Mouse (Mus musculus) macrophage (primary cell): Measurements from ENCODE around the gene Opa3. TPM values are rescaled to one million over a fixed set of nuclear protein-coding genes. Genes with fewer than 3 reads are reported as not detected.

Experiments used
- H3K27ac ChIP-seq: fragments of 350-480 bp; formaldehyde crosslinking; 2 replicates; pipeline ENCODE4 v1.9.0; 2021
- H3K36me3 ChIP-seq: fragments of 350-480 bp; formaldehyde crosslinking; 2 replicates; pipeline ENCODE4 v1.9.0; 2021; ENCODE audit errors: inconsistent target
- H3K4me3 ChIP-seq: fragments of 350-480 bp; formaldehyde crosslinking; 2 replicates; pipeline ENCODE4 v1.9.0; 2021; ENCODE audit errors: inconsistent target
- H3K79me2 ChIP-seq: fragments of 350-480 bp; formaldehyde crosslinking; 2 replicates; pipeline ENCODE4 v1.9.0; 2021; ENCODE audit errors: inconsistent target
- WGBS: methylation state at CpG from one replicate; pipeline ENCODE4 v1.1.7; 2026; ENCODE audit warnings: inconsistent platforms; ENCODE audit not compliant: missing documents; 5-methylcytosine and 5-hydroxymethylcytosine counted together
- polyA plus RNA-seq: library from polyadenylated mRNA; stranded (reverse); fragments of 250-400 nt; gene quantifications from 3 replicates; pipeline ENCODE4 v1.2.4, GENCODE M21; 2018; ENCODE audit warnings: inconsistent platforms

Opa3 gene
- polyA plus RNA-seq, 1 experiment from 2014 or later: 18.5 TPM

DNA sequence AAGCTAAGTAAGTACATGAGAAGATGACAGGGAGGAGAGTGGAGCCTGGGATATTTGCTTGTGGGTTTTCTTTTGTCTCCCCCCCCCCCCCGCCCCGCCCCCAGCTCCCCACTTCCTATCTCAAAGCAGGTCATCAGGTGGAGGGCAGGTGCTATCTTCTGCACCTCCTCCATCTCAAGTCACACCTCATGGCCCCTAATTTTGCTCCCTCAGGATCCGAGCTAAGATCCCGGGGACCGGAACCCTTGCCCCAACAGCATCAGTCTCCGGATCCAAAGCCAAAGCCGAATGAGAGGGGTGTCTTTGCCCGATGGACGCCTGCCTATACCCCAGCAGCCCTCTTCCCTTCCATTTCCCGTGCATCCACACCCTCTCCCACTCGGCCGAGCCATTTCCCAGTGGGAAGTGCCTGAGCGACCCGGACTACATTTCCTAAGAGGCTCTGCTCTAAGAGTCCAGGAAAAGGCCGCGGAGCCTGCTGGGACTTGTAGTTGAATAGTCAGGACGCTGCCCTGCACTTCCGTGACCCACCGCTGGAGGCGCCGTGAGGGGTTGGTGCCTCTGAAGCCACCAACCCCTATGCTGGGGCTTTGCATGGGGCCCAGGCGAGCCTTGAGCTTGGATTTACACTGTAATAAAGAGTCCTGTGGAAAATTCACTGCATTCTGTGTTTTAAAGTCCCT, 67.5 kb downstream of the Opa3 start:
- H3K79me2 ChIP-seq: no peaks in the 10 kb centered on the region
- H3K4me3 ChIP-seq: peak overlapping the region; percentile 40
- no peaks in the 10 kb centered on the region for H3K36me3 ChIP-seq
- WGBS: 6% methylated on average over 20 of the region's 22 CpGs
- no peak overlapping the region for H3K27ac ChIP-seq

DNA sequence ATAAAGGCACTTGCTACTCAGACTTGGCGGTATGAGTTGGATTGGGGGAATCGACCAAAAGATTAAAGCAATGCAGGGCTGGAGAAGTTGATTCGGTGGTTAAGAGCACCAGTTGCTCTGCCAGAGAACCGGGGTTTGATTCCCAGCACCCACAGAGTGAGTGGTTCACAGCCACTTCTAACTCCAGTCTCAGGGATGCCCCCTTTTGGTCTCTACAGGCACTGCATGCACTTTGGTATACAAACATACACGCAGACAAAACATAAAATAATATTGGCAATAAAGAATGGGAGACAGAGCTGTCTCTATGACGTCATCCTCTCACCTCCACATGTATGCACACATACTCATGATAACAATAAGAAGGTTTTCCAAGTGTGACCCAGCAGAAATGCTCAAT, 68.9 kb downstream of the Opa3 start:
- no peak overlapping the region for H3K4me3 ChIP-seq
- H3K27ac ChIP-seq: no peak overlapping the region
- no peaks in the 10 kb centered on the region for H3K36me3 ChIP-seq
- WGBS: 91% methylated on average over 4 of the region's 6 CpGs
- H3K79me2 ChIP-seq: no peaks in the 10 kb centered on the region

DNA sequence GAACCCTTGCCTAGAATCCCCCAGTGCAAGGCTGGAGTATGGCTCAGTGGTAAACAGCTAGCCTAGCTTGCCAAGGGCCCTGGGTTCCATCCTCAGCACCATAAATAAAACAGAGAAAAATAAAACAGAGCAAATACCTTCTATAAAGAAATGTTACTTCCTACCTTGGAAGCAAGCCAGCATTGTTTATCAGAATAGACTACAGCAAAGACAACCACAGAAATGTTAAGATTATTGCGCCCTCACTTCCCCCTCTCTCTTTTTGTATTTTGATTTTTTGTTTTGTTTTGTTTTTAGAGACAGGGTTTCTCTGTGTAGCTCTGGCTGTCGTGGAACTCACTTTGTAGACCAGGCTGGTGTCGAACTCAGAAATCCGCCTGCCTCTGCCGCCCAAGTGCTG, 69.7 kb downstream of the Opa3 start:
- H3K4me3 ChIP-seq: no peak overlapping the region
- H3K79me2 ChIP-seq: no peaks in the 10 kb centered on the region
- WGBS: 86% methylated on average over 5 of the region's 5 CpGs
- no peaks in the 10 kb centered on the region for H3K36me3 ChIP-seq
- no peak overlapping the region for H3K27ac ChIP-seq

DNA sequence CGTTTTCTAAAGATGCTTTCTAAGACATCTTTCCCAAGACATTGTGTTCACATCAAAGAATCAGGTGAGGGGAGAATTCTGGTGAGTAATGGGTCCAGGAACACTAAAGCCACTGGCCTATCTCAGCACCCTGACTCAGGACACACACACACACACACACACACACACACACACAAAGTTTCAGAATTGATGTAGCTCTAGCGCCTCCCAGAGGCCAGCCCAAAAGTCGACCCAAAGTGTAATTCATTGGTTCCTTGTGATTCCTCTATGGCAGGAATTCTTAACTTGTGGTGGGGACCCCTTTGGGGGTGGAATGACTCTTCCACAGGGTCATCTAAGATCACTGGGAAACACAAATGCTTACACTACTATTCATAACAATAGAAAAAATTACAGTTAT, 71.1 kb downstream of the Opa3 start:
- no peak overlapping the region for H3K4me3 ChIP-seq
- 39% methylated on average over 2 of the region's 3 CpGs for WGBS
- no peaks in the 10 kb centered on the region for H3K36me3 ChIP-seq
- H3K79me2 ChIP-seq: no peaks in the 10 kb centered on the region
- no peak overlapping the region for H3K27ac ChIP-seq

DNA sequence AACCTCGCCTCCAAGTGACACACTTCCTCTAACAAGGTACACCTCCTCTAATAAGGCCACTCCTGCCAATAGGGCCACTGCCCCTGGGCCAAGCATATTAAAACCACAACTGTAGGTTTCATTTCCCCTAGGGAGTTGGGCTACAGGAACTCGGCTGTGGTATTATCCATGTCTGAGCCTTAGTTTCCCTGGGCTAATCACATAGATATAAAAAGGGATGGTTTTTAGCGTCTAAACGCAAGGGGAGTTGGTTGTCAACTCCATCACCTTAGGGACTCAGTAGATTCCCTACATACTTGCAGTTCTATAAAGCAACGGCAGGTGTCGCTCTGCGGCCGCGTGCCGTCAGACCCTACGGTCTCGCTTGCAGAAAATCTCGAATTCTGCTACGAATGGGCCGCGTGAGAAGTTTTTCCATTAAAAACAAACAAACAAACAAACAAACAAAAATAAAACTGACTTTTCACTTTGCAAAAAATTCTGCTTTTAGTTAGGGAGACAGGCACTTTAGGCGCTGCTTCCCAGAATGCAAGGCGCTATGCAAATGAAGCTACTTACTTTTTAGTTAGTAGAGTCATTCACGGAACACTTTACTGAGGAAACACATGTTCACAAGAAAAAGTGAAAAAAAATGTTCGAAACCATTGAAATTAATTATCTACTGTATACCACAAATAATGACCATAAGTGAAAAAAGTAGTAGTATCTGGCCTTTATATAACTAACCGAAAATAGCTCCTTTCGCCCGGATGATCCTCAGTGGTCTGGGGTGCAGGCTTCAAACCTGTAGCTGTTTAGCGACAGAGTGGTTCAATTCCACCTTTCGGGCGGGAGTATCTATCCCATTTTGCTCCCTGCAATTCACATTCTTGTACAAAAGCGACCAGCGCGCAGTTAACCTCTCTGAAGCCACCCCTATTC, 72.6 kb downstream of the Opa3 start:
- under 1% methylated on average over 26 of the region's 29 CpGs for WGBS
- H3K27ac ChIP-seq: peak overlapping the region; percentile 42
- H3K4me3 ChIP-seq: peak overlapping the region; percentile 34
- no peaks in the 10 kb centered on the region for H3K79me2 ChIP-seq
- no peaks in the 10 kb centered on the region for H3K36me3 ChIP-seq

DNA sequence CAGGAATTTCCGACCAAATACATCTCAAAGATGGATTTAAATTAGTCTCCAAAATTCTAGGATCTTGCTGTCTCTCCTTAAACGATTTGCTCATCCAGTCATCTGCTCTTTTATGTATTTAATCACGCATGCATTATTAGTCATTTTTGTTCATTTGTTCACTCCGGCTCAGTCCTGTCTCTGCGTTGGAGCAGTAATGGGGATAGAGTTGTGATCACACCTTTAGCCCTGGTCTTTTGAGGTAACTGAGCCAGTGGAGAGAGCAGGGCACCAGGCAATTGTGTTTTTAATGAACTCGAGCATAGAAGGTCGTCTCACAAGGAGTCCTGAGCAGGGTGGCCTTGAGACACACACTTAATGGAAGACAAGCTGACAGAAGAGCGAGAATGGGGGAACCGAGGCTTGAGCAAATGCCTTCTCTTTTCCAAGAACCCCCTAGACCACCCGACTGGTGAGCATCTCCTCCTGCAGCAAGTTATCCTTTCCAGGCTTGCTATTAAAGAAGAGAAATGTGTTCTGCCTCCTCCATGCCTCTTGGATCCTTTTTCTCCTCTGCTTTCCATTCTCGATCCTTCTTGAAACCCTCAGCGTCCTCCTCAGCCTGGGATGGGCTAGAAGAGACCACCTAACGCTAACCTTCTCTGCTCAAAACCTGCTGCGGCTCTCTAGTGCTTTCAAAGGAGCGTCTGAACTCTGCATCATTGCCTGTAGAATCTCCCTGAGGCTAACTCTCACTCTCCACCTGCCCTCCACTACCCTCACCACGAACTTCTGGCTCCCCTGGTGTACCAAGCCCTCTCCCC, 73.5 kb downstream of the Opa3 start:
- no peaks in the 10 kb centered on the region for H3K36me3 ChIP-seq
- H3K79me2 ChIP-seq: no peaks in the 10 kb centered on the region
- H3K27ac ChIP-seq: no peak overlapping the region
- 18% methylated on average over 16 of the region's 16 CpGs for WGBS
- no peak overlapping the region for H3K4me3 ChIP-seq

DNA sequence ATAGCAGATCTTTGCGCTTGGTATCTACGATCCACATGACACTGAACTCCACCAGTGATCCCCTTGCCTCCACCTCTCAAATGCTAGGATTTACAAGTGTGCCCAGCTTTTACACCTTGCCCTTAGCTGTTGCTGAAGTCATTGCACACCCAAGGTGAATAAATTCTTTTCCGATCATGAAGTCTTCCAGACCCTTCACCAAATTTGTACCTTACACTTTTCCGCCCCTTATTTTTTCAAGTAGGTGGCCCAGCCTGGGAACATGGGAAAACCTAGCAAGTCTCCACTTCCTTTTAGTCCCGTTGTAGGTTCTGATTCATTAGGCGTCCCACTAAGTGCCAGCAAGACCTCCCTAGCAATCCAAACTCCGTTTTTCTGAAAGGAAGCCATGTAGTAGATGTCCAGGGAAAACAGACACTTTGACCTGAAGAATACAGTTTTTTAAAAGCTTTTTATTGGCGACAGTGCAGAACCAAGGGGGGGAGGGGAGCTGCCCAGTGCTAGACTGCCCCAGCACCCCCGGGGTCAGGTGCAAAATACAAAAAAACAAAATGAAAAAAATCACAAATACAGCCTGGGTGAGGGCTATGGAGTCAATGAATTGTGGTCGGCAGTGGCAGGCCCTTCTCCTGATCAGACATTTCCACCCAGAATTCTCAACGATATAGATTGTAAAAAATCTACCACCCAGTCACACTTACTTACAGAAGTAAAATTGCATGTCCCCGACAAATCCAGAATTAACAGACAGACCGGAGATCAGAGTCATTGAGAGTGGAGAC, 74.3 kb downstream of the Opa3 start:
- 65% methylated on average over 13 of the region's 13 CpGs for WGBS

DNA sequence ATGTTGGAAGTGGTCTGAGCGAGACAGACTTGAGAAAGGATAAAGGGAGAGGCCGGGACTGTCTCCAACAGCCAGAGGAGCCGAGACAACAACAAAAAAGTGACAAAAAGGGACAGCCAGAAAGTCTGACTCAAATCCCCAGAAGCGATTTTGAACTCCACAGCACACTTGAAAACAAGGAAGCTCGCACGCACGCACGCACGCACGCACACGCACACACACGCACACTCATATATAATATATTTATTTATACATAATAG, 74.8 kb downstream of the Opa3 start:
- 84% methylated on average over 11 of the region's 12 CpGs for WGBS
- Histone ChIP-seq H3K36me3 (no peaks in the 10 kb centered on the region), H3K27ac (no peak overlapping the region), H3K79me2 (no peaks in the 10 kb centered on the region), H3K4me3 (no peak overlapping the region)

More for the DNA sequence above, 74.3 kb downstream of the Opa3 start:
- no peak overlapping the region for H3K27ac ChIP-seq
- H3K36me3 ChIP-seq: no peaks in the 10 kb centered on the region
- H3K79me2 ChIP-seq: no peaks in the 10 kb centered on the region
- H3K4me3 ChIP-seq: no peak overlapping the region

DNA sequence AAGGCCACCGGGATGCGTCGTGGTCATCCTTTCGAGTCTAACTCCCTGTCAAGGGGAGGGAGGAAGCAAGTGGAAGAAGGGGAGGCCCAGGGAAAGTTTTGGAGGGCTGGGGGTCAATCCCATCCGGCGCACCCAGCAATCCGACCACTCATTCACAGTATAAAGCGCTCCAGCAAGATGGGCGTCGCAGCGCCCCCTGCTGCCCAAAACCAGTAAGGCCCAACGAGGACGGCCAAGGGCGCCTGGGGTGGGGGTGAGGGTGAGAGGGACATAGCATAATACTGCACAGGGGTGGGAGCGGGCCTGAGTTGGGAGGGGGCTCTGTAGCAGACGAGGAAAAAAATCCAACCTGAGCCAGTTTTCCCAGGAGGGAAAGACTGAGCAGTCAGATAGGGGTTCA, 75.6 kb downstream of the Opa3 start:
- no peaks in the 10 kb centered on the region for H3K36me3 ChIP-seq
- no peak overlapping the region for H3K27ac ChIP-seq
- 2% methylated on average over 16 of the region's 16 CpGs for WGBS
- no peak overlapping the region for H3K4me3 ChIP-seq
- no peaks in the 10 kb centered on the region for H3K79me2 ChIP-seq

DNA sequence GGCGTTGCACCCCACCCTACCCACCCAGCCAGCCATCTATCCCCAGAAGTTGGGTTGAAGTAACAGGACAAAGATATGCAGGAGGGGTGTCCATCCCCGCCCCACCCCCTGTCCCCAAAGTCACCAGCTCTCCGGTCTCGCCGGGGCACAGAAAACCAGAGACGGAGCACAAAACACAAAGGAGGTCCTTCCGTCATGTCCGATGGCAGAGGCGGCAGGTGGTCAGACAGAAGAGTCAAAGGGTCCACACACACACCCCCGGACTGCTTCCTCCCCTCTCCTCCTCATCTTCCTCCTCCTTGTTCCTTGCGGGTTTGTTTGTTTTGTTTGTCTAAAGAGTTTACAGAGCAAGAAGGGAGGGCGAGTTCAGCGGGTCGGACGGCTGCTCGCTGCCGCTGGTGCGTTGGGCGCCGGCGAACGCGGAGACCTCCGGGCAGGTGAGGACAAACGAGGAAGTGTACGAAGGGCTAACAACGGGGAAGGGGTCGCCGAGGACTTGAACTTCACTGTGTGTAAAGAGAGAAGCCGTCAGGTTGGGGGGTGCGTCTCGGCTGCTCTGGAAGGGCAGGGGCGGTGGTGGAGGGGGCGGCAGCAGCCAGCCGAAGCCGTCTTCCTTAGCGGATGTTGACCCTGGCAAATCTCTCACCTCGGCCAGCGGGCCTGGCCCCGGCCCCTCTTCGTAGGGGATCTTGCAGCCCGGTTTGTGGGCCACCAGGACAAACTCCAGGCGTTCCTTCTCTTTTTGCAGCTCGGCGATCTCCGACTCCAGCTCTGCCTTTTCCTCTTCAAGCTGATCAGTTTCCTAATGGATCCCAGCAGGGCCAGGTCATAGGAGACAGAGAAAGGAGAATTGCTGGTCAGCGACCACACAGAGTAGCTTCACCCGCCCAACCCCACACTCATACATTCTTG, 76.6 kb downstream of the Opa3 start:
- WGBS: 7% methylated on average over 47 of the region's 48 CpGs
- Histone ChIP-seq H3K4me3 (no peak overlapping the region), H3K36me3 (no peaks in the 10 kb centered on the region), H3K27ac (no peak overlapping the region), H3K79me2 (no peaks in the 10 kb centered on the region)

DNA sequence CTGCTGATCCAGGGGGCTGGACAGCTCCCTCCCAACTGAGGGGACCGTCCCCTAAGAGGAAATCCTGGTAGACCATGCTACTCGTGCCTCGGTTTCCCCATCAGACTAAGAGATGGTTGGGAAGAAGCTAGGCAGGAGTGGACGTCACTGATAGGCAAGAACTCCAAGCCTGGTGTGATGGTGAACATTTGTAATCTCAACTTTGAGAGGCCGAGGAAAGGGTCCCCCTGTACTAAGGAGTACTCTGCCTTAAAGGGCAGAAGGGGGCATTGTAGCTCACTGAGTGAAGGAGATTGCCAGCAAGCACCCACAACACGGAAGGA, 77.2 kb downstream of the Opa3 start:
- no peaks in the 10 kb centered on the region for H3K36me3 ChIP-seq
- H3K79me2 ChIP-seq: no peaks in the 10 kb centered on the region
- 25% methylated on average over 6 of the region's 6 CpGs for WGBS
- H3K4me3 ChIP-seq: no peak overlapping the region
- H3K27ac ChIP-seq: no peak overlapping the region
